Mouse (Mus musculus) urinary bladder, postnatal 4 days (tissue): ENCODE measurements around the gene 1700015G11Rik.

Experiments
- DNase-seq, 2 experiments: peaks; one replicate each; pipeline ENCODE4 v3.0.0; 2021 to 2022; ENCODE audit warnings: low spot score in 2 of 2

Gene 1700015G11Rik

DNA sequence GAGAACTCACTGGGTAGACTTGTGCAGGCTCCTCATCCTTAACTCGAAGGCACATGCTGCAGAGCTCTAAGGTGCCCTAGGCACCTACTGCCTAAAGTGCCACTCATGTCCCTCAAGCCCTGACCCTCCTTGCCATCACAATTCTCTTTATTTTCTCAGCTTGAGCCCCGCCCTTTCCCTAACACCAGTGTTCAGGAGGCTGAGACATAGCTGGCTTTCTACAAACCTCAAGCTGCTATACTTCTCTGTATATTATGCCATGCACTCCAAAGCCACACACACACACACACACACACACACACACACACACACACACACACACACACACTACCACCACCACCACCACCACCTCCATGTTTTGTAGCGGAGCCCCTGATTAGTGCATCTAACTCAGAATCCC is at the start of gene 1700015G11Rik:
1700015G11Rik (minus strand) TSS at position 101 of the 400 bp plus-strand sequence.
- no peak for DNase-seq

- no peak for DNase-seq
These were observed 41.4 kb upstream of the 1700015G11Rik start for GRCm38 (mm10) chr7:52056954-52057353.

GRCm38 (mm10) chr7:52056274-52056673 is 40.7 kb upstream of the 1700015G11Rik start:
- no peak for DNase-seq

DNA sequence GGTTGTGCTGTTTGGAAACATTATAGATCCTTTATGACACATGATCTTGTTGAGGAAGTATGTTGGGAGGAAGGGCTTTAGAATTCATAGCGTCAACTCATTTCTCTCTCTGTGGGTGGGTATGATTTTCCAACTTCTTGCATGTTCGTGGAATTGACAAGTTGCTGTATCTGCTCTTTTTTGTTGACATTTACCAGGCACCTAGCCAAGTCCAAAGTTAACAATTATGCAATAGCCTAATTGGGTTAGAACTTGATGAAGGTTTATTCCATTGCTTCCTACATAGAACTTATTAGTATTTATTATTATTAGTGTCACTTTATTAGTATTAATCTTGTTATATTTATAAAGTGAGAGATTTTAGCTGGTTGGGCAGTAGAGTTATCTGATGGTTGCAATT is 40.3 kb upstream of the 1700015G11Rik start:
- DNase-seq = no peak

DNA sequence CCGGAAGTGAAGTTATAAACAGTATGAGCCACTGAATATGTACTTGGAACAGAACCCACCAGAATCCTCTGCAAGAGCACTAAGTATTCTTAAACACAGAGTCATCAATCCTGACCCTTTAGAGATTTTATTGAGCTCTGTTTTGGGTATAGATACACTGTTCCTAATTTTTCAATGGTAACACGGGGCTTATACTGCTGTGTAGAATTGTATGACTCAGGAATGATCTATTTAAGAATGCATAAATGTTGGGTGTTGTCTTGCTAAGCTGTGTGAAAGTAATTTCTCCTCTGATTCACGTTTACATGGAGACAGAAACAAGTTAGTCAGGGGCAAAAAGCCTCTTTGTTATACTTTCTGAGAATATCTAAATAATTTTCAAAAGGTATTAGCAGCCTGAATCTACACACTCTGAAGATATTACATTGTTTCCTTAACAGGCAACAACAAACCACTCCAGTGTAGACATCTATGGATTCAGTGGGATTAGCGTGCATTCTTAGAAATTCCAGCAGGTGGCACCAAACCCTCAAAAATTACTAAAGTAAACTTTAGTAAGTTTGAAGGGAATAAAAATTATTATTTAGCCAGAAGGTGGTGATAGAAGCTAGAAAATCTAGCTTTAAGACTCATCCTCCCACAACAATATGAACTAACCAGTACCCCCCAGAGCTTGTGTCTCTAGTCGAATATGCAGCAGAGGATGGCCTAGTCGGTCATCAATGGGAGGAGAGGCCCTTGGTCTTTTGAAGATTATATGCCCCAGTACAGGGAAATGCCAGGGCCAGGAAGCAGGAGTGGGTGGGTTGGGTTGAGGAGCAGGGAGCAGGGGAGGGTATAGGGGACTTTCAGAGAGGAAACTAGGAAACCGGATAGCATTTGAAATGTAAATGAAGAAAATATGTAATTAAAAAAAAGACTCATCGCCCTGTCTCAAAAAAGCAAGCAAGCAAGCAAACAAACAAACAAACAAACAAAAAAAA is 22.4 kb upstream of the 1700015G11Rik start:
- DNase-seq = no peak

DNA sequence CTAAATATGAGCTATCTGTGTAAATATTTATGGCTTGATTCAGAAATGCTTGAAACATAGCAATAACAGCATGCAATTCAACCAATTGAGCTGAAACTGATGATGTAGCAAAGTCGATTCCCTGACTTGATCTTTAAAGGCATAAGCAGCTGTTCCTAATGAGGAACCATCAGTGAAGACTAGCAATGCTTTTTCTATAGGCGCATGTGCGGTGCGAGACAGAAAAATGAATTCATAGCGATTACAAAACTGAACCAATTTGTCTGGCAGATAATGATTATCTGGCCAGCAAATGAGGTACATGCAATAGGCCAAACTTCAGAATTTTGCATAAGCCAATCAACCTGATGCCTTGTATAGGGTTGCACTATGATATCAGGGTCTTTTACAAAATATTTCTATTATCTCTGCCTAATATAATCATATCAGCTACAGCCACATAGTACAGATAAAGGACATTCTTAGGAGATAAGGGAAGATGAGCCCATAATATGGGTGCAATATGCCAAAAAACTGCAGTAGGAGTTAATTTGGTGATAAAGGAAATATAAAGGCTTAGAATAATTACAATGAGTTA is 8.6 kb upstream of the 1700015G11Rik start:
- DNase-seq = no peak

- no peak for DNase-seq
These were observed 6.5 kb upstream of the 1700015G11Rik start for GRCm38 (mm10) chr7:52022039-52022438.

GRCm38 (mm10) chr7:52015180-52015579 is 348 bp downstream of the 1700015G11Rik start:
- DNase-seq = no peak

GRCm38 (mm10) chr7:52013457-52013856 is 2.1 kb downstream of the 1700015G11Rik start:
- DNase-seq = no peak

GRCm38 (mm10) chr7:52007138-52007537 is 8.4 kb downstream of the 1700015G11Rik start:
- DNase-seq = no peak

DNA sequence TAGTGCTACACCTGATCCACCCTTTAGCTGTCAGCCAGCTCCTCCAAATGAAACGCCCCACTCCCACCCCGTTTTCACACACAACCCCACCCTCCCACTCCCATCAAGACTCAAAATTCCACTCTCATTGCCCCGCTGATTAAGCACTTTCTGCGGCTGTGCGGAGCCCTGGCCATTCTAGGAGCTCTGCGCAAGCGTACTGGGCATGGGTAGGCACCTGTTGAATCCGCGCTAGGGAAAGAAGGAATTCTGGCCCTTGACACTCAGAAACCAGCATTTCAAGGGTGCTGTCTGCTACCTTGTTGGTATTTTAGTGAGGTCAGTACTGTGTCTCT is 9.3 kb downstream of the 1700015G11Rik start:
- no peak for DNase-seq

DNA sequence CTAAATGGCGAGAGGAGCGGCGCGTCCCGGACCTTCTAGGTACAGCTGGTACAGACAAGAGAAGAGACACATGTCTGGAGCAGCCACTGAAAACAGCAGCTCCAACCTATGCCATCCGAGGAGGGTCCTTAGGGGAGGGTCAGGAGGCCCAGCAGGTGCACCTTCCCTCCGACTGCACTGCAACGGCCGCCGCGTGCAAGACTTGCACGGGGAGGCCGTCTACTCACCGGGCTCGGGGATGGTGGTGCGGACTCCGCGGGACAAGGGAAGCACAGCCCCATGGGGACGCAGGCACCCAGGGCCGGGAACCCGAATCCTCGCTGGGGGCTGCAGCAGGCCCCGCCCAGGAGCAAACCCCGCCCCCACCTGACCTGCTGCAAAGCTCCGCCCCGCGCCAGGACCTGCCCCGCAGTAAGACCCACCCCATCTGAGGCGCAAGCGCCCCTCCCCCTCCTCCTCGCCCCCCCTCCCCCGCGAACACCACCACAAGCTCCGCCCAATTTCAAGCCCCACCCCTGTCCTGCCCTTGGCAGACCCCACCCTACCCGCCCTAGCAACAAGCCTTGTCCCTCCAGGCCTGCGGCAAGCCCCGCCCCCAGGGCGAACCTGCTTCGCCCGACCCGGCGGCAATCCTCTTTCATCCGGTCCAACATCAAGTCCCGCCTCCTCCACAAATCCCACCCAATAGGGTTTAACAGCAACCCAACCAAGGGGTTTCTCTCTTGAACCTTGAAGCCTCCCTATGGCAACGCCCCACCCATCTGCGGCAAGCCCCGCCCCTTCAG is 9.8 kb downstream of the 1700015G11Rik start, which contains the start of gene Svip:
Svip (minus strand) TSS at position 508 of the 785 bp plus-strand sequence.
- DNase-seq = peak; percentile 82 to 87

GRCm38 (mm10) chr7:51991020-51991419 is 24.5 kb downstream of the 1700015G11Rik start:
- DNase-seq = no peak

DNA sequence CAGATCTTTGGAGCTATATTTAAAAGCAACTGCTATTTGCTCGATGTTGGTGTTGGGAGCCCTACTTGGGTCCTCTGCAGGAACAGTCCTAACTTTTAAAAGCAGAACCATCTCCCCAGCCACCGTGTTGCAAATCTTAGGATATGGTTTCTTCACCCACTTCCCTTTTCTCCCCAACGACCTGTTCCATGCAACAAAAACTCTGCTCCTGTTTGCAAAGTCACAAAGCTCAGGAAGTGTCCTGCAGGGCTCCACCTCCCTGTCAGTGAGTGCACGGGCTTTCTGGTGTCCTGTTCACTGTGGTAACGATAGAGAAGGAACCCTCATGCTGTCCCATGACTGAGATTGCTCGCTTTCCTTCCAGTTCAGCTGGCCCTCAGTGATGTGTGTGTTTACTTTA is 28.6 kb downstream of the 1700015G11Rik start:
- DNase-seq = no peak

- DNase-seq = no peak
These were observed 29.8 kb downstream of the 1700015G11Rik start for GRCm38 (mm10) chr7:51985763-51986162.

GRCm38 (mm10) chr7:51982303-51982702 is 33.2 kb downstream of the 1700015G11Rik start:
- DNase-seq = no peak

DNA sequence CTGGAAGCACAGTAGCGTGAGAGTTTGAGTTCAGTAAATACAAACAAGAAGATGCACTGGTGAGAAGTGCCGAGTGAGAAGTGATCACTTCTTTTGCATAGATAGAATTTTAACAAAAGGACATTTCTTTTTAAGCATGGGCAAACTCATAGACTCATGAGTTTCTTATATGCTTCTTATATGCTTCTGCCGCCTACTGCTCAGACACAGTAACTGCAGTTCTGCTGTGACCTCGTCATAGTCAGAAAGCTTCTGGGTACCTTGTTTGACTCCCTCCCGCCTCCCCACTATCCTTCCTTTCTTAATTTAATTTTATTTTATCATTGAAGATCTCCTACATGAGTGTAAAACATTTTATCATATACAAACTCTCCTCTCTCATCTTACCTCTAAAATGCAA is 36.3 kb downstream of the 1700015G11Rik start:
- no peak for DNase-seq

DNA sequence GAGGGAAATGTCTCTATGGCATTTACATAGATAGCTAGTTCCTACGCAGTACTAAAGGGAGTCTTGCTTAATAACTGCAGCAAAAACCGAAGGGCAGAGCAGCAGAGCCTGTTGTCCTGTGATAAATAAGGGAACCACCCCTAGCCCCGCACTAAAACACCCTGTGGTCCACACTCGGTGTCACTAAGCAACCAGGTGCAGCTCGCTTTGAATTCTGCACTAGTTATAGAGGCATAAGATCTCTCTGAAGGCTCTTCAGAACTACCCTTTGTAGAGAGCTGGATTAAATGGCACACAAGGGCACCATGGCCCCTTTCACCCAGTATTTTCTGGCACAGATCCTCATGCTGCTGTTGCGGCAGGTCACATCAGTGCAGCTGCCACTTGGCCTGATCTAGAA is 40.3 kb downstream of the 1700015G11Rik start:
- no peak for DNase-seq

DNA sequence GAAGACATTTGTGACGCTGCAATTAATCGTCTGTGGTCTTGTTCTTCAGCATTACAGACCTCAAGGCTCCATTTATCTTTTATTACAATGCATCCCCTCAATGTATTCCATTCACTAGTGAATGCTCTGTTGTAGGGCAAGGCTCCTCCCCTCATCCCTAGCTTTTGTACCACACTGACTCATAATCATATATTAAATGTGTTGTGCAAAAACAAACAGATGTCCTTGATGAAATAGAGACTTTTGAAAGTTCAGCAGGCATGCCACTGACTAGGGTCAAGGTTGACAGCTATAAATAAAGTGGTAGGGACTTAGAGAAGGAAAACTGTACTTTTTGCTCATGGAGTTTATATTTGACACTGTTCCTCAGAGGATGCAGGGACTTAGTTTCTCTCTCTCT is 42.0 kb downstream of the 1700015G11Rik start:
- DNase-seq = no peak

- DNase-seq = no peak
These were observed 42.4 kb downstream of the 1700015G11Rik start for GRCm38 (mm10) chr7:51973091-51973490.

DNA sequence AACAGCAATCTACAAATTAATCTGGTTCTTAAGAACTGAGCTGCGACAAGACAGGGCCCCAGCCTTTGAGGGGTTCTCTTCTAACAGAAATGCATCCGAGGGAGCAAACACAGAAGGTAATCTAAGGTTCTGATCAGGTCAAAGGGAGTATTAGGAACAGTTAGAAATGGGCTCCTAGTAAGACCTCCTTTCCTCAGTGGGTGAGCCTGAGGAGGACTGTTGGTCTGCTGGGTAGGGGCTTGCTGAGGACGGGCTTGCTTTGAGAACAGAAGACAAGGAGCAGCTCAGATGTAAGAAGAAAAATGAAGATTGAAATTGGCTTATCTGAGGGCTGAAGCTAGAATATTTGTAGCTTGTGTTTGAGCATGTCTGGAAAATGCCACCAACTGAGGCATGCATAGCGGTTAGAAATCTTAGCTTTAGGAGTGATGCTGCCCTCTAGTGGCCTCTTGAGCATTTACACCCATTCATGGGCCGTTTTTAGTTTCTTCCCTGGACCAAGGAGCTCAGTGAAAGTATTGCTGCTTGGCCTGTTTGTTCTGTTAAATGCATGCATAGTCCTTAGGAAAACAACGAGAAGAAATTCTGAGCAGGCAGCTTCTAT is 43.2 kb downstream of the 1700015G11Rik start:
- DNase-seq = no peak

- no peak for DNase-seq
These were observed 46.1 kb downstream of the 1700015G11Rik start for GRCm38 (mm10) chr7:51969379-51969778.
